Comparison of ENCODE assay signal across 11 mouse cellular contexts in genomic region chr7:30669229-30669628, GRCm38 (mm10). TPM values are rescaled to one million over a fixed set of nuclear protein-coding genes. Genes with fewer than 3 reads are reported as not detected.
DNase-seq lines count a peak whose midpoint lies in the region; ATAC-seq and TF ChIP-seq lines count a peak whose summit lies in the region.
"Had no signal": no experiment of that assay in that cellular context is flagged by ENCODE, and none has a peak within 500 bp of the region (broad histone marks: within the 10 kb centered on the region; RNA-seq: fewer than 3 reads in every experiment).

No protein-coding gene starts in this region.

- TF ChIP-seq CTCF in liver, adult 2 months (IDR thresholded peaks at IDR 0.05; ENCODE audit: low read depth, low read length): peak; percentile 44
- TF ChIP-seq CTCF in CH12.LX (conservative IDR thresholded peaks at IDR 0.05 in 1 of 2, IDR thresholded peaks at IDR 0.05 in 1 of 2; ENCODE audit: low read depth in 2 of 2, low read length in 2 of 2): peak; percentile 54 to 78

- peaks cover 3% of the 10 kb centered on the region; the same call in 1 of the 2 replicates for H3K4me1 ChIP-seq in liver, adult 2 months (ENCODE audit: control insufficient read depth, insufficient read depth, low read length)
- H3K4me1 ChIP-seq in CH12.LX (ENCODE audit: control insufficient read depth in 1 of 2, insufficient read depth in 2 of 2): peaks cover 4 to 6% of the 10 kb centered on the region in 2 experiments; a peak in 3 of 4 replicates
- peaks cover 9% of the 10 kb centered on the region for H3K4me1 ChIP-seq in forebrain, embryonic 13.5 days

- no peaks in the 10 kb centered on the region for H3K9me3 ChIP-seq in CH12.LX (replicated peaks; ENCODE audit: low read length)
- H3K9me3 ChIP-seq in forebrain, embryonic 13.5 days (replicated peaks): no peaks in the 10 kb centered on the region
- H3K9me3 ChIP-seq: heart, embryonic 13.5 days had no signal

- ATAC-seq in forebrain, embryonic 13.5 days: no peak

- TF ChIP-seq RAD21 in CH12.LX (IDR thresholded peaks at IDR 0.05; ENCODE audit: low read depth, low read length): peak; percentile 65

- H3K27me3 ChIP-seq in liver, adult 2 months (ENCODE audit: control insufficient read depth, insufficient read depth, low read length): no peaks in the 10 kb centered on the region
- peaks cover 2% of the 10 kb centered on the region for H3K27me3 ChIP-seq in CH12.LX (replicated peaks)
- H3K27me3 ChIP-seq in forebrain, embryonic 13.5 days: peaks cover 6% of the 10 kb centered on the region; the same call in 1 of the 2 replicates

- peak overlapping the region; percentile 65 for H3K27ac ChIP-seq in liver, adult 2 months (replicated peaks; ENCODE audit: insufficient read depth, low read depth, low read length)
- H3K27ac ChIP-seq in CH12.LX (ENCODE audit: insufficient read depth, low read depth): no peak overlapping the region
- no peak overlapping the region for H3K27ac ChIP-seq in forebrain, embryonic 13.5 days
- H3K27ac ChIP-seq: heart, embryonic 13.5 days had no signal

- in situ Hi-C loops in CH12.LX (cut with MboI; ENCODE audit: low pct_ligation_motif_present, low pct_unique_long_range_greater_than_20kb, low sequenced_read_pairs): no loop called here

- H3K9ac ChIP-seq in liver, adult 2 months (ENCODE audit: low read depth, low read length): peak overlapping the region; percentile 36; the same call in 1 of the 2 replicates
- no peak overlapping the region for H3K9ac ChIP-seq in CH12.LX (ENCODE audit: insufficient read depth, low read depth)
- no peak overlapping the region for H3K9ac ChIP-seq in forebrain, embryonic 13.5 days
- H3K9ac ChIP-seq: heart, embryonic 13.5 days had no signal

- H3K79me2 ChIP-seq in liver, adult 2 months (ENCODE audit: control insufficient read depth, insufficient read depth, low read length): no peaks in the 10 kb centered on the region
- no peaks in the 10 kb centered on the region; the same call in 1 of the 2 replicates for H3K79me2 ChIP-seq in CH12.LX (replicated peaks; ENCODE audit: control insufficient read depth, extremely low read depth, insufficient read depth, poor library complexity, severe bottlenecking)

- dilution Hi-C loops in CH12.LX (cut with MboI; ENCODE audit: extremely low pct_ligation_motif_present, extremely low pct_unique_long_range_greater_than_20kb, low sequenced_read_pairs): no loop called here

- TF ChIP-seq EP300 in CH12.LX (IDR thresholded peaks at IDR 0.05; ENCODE audit: low read length): no peak

- no peak overlapping the region for H3K4me3 ChIP-seq in liver, adult 2 months (ENCODE audit: insufficient read depth, low read depth, low read length)
- H3K4me3 ChIP-seq in CH12.LX (replicated peaks in 1 of 3; ENCODE audit: low read depth in 2 of 3, low read length in 2 of 3, poor library complexity in 1 of 3): no peak overlapping the region
- H3K4me3 ChIP-seq in forebrain, embryonic 13.5 days: no peak overlapping the region
- H3K4me3 ChIP-seq: heart, embryonic 13.5 days had no signal

- no peaks in the 10 kb centered on the region for H3K36me3 ChIP-seq in liver, adult 2 months (ENCODE audit: control insufficient read depth, insufficient read depth, low read length)
- no peaks in the 10 kb centered on the region for H3K36me3 ChIP-seq in CH12.LX (replicated peaks in 1 of 2; ENCODE audit: control insufficient read depth in 1 of 2, insufficient read depth in 1 of 2, low read length in 1 of 2)
- no peaks in the 10 kb centered on the region for H3K36me3 ChIP-seq in forebrain, embryonic 13.5 days (ENCODE audit: poor library complexity, severe bottlenecking)
- H3K36me3 ChIP-seq: heart, embryonic 13.5 days had no signal

- 20% methylated on average over 3 of the region's 3 CpGs for WGBS in liver, adult 2 months
- 47% methylated on average over 3 of the region's 3 CpGs for WGBS in forebrain, embryonic 13.5 days

- DNase-seq in liver, adult 2 months (ENCODE audit: extremely low read depth, low read depth, low spot score): peak; percentile 93
- DNase-seq in liver (no peak), CH12.LX (ENCODE audit: extremely low read depth) (peak; percentile 72)
- peak; percentile 13 for DNase-seq in brain, adult 2 months (ENCODE audit: low read depth, low spot score)
- peak; percentile 21 for DNase-seq in lung, postnatal 36 days
- DNase-seq in heart, adult 11 months: no peak
- no peak for DNase-seq in adrenal gland, postnatal 25 days
- DNase-seq: cerebellum, adult 8-10 months had no signal

- no peak overlapping the region for H3K4me2 ChIP-seq in CH12.LX (ENCODE audit: insufficient read depth, low read depth, poor library complexity, severe bottlenecking)
- H3K4me2 ChIP-seq in forebrain, embryonic 13.5 days: no peak overlapping the region
- H3K4me2 ChIP-seq: heart, embryonic 13.5 days had no signal

- TF ChIP-seq POLR2A in liver, adult 2 months (IDR thresholded peaks at IDR 0.05; ENCODE audit: extremely low read depth, insufficient read depth, low read length): no peak
- TF ChIP-seq POLR2A in CH12.LX (IDR thresholded peaks at IDR 0.05; ENCODE audit: low read depth, low read length): no peak

TF ChIP-seq in CH12.LX, 34 proteins besides CTCF, POLR2A, EP300 and RAD21:
- TF ChIP-seq USF1 (IDR thresholded peaks at IDR 0.05; ENCODE audit: low read depth, low read length): no peak
- TF ChIP-seq SMC3 (IDR thresholded peaks at IDR 0.05; ENCODE audit: low read depth, low read length): peak; percentile 56

RNA-seq across cellular contexts. Expression of gene Pmis2, which starts 2.2 kb away (rescaled TPM):
- not detected in 2 replicates for total RNA-seq in liver, adult 2 months (2014; rRNA removed)
- polyA plus RNA-seq in liver, adult 2 months (2012; rRNA removed): not detected in 2 replicates
- total RNA-seq in CH12.LX (2012; rRNA removed) (not detected in 2 replicates), CH12.LX (2014; rRNA removed) (not detected in 2 replicates)
- polyA plus RNA-seq in CH12.LX (2012; ENCODE audit: insufficient read length, low read depth): not detected in 2 replicates
- polyA plus RNA-seq in forebrain, embryonic 13.5 days (2015; fragmentation: Nextera tagmentation; extraction: Ambion mirVana): not detected in 2 replicates
- total RNA-seq in adrenal gland, postnatal 25 days (2021): not detected in 2 replicates
- total RNA-seq: left cerebral cortex, adult 8-10 months had no signal
- polyA plus RNA-seq: heart, embryonic 13.5 days had no signal

RNA-seq across cellular contexts. Expression of gene Haus5, which starts 4.4 kb away (rescaled TPM):
- total RNA-seq in liver, adult 2 months (2014; rRNA removed): 4.6 and 4.7 TPM in 2 replicates
- 3.7 and 5.3 TPM in 2 replicates for polyA plus RNA-seq in liver, adult 2 months (2012; rRNA removed)
- total RNA-seq in CH12.LX (2012; rRNA removed) (45.6 and 47.7 TPM in 2 replicates), CH12.LX (2014; rRNA removed) (32.3 and 38.5 TPM in 2 replicates)
- polyA plus RNA-seq in CH12.LX (2012; ENCODE audit: insufficient read length, low read depth): 50.9 and 52.8 TPM in 2 replicates
- polyA plus RNA-seq in forebrain, embryonic 13.5 days (2015; fragmentation: Nextera tagmentation; extraction: Ambion mirVana): 52.7 and 57.2 TPM in 2 replicates
- 12.6 and 13.5 TPM in 2 replicates for total RNA-seq in adrenal gland, postnatal 25 days (2021)

RNA-seq across cellular contexts. Expression of gene Rbm42, which starts 19.1 kb away (rescaled TPM):
- total RNA-seq in liver, adult 2 months (2014; rRNA removed): 17.1 and 20.7 TPM in 2 replicates
- polyA plus RNA-seq in liver, adult 2 months (2012; rRNA removed): 35.8 and 36.7 TPM in 2 replicates
- total RNA-seq in CH12.LX (2012; rRNA removed) (109 and 121 TPM in 2 replicates), CH12.LX (2014; rRNA removed) (65.3 and 67.2 TPM in 2 replicates)
- 104 and 105 TPM in 2 replicates for polyA plus RNA-seq in CH12.LX (2012; ENCODE audit: insufficient read length, low read depth)
- 144 and 146 TPM in 2 replicates for polyA plus RNA-seq in forebrain, embryonic 13.5 days (2015; fragmentation: Nextera tagmentation; extraction: Ambion mirVana)
- 78.4 and 87.5 TPM in 2 replicates for total RNA-seq in adrenal gland, postnatal 25 days (2021)

RNA-seq across cellular contexts. Expression of gene 2200002J24Rik, which starts 29.5 kb away (rescaled TPM):
- total RNA-seq in liver, adult 2 months (2014; rRNA removed): 0.34 TPM in 1 of 2 replicates, not detected in the other
- polyA plus RNA-seq in liver, adult 2 months (2012; rRNA removed): not detected in 2 replicates
- total RNA-seq in CH12.LX (2012; rRNA removed): 2.4 and 4.0 TPM in 2 replicates
- 3.0 and 6.6 TPM in 2 replicates for total RNA-seq in CH12.LX (2014; rRNA removed)
- polyA plus RNA-seq in CH12.LX (2012; ENCODE audit: insufficient read length, low read depth): 2.9 and 3.5 TPM in 2 replicates
- not detected in 2 replicates for polyA plus RNA-seq in forebrain, embryonic 13.5 days (2015; fragmentation: Nextera tagmentation; extraction: Ambion mirVana)
- total RNA-seq in adrenal gland, postnatal 25 days (2021): 5.5 and 11.1 TPM in 2 replicates
- total RNA-seq: left cerebral cortex, adult 8-10 months had no signal

RNA-seq across cellular contexts. Expression of gene Etv2, which starts 33.6 kb away (rescaled TPM):
- 0.18 TPM in 1 of 2 replicates, not detected in the other for total RNA-seq in liver, adult 2 months (2014; rRNA removed)
- not detected in 2 replicates for polyA plus RNA-seq in liver, adult 2 months (2012; rRNA removed)
- total RNA-seq in CH12.LX (2012; rRNA removed) (not detected in 2 replicates), CH12.LX (2014; rRNA removed) (not detected in 2 replicates)
- polyA plus RNA-seq in CH12.LX (2012; ENCODE audit: insufficient read length, low read depth): not detected in 2 replicates
- polyA plus RNA-seq in forebrain, embryonic 13.5 days (2015; fragmentation: Nextera tagmentation; extraction: Ambion mirVana): not detected in 2 replicates
- not detected in 2 replicates for total RNA-seq in adrenal gland, postnatal 25 days (2021)
- total RNA-seq: left cerebral cortex, adult 8-10 months had no signal

Comparison
In these comparisons a context has a peak if more than half of its experiments do, and no peak if none do; other contexts are left out.
1. DNase-seq: peak in liver, adult 2 months (single experiment), CH12.LX (single experiment), brain, adult 2 months (single experiment) and lung, postnatal 36 days (single experiment); none in liver (single experiment), heart, adult 11 months (single experiment) and adrenal gland, postnatal 25 days (single experiment).